Mouse (Mus musculus): Measurements from ENCODE around the gene Rhbdf1.
"Not testable (repeated sequence)": the region's sequence is repeated elsewhere in the genome, so short reads cannot be mapped to it uniquely, and the experiment has no call there.

Gene Rhbdf1

GRCm38 (mm10) chr11:32220607-32221224 lies 1.4 kb downstream of the Rhbdf1 start:
- DNase-seq = no peak

DNA sequence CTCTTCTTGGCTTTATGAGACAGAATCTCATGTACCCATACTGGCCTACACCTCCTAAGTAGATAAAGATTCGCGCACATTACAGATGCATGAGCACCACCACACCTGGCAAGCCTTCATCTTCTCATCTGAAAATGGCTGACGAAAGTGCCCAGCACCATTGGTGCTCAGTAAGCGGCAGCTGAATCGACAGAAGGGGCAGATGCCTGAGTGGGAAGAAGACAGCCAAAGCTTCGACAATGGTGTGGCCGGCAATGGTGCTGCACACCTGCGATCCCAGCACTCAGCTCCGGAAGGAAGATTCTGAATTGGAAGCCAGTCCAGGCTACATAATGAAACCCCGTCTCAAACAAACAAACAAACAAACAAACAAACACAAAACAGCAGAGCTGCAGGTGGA lies 2.8 kb downstream of the Rhbdf1 start:
- no peak for DNase-seq

DNA sequence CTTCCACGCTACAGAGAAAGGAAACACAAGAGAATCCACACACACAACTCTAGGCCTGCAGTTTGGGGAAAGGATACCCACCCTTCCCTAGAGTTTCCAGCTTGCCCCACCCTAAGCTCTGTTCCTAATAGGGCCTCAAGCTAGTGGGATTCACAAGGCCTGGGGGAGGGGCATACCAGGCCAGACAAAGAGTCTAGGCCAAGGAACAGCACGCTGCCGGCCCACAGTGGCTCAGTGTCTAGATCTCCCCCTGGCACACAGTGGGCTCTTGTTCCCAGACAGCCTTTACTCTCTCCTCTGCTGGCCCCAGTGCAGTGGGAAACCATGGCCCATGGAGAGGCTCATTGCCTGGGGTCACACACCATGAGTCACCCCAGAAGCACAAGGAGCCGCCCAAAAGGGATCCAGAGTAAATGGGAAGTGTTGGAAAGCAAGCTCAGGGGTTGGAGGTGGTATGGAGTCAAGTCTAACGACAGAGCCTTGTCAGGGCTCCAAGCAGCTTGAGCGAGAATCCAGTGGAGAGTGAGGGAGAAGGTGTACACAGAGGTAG lies 3.5 kb downstream of the Rhbdf1 start:
- peak; percentile 55 for DNase-seq

- peak; percentile 90 for DNase-seq
Observed at GRCm38 (mm10) chr11:32216851-32217250, 5.2 kb downstream of the Rhbdf1 start.

DNA sequence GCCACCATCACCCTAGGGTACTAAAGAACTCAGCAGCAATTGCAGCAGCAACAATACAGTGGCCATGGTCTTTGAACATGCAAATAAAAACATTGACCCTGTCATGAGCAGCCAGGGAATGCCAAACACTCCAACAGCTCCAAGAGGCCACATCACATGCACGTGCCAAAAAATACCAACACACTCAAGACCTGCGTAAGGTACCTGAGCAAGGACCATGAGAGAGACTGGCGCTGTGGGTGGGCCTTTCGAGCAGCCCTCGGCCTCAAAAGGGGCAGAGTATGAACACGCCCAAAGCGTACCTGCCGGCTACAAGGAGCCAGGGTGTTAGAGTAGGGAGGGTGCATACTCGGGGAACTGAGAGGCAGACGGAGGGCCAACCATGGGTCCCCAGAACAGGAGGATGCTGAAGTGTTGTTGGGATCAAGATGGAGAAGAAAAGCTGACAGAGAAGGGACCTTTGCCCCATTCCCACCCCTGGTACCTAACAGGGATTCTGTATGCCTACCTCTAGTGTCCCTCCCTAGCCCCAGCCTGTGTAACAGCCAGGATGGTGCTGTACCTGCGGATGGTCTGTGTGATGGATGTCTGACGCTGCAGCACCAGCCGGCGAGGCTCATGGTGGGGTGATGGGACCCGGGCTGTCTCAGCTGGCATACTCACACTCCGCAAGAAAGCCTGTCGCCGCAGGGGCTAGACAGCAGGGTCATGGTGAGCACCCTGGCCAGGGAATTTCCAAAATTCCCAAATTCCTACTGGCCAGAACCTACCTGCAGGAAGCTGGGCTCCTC lies 6.5 kb downstream of the Rhbdf1 start:
- DNase-seq = no peak

DNA sequence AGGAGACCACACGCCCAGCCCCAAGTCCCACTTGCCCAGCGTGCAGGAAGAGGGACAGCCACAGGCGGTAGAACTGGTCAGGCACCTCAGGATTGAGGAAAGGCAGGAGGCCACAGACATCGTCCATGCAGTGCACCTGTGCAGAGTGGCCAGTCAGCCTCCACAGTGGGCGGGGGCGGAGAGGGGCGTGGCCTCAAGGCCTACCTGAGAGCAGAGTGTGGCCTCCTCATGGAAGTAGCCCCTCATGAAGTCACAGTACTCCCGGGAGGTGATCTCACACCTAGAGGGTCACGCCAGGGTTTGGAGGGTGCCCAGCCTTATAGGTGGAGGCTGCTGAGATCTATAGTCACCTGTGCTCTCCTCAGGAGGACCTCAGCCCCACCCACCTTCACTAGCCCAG lies 11.5 kb downstream of the Rhbdf1 start:
- no peak for DNase-seq

DNA sequence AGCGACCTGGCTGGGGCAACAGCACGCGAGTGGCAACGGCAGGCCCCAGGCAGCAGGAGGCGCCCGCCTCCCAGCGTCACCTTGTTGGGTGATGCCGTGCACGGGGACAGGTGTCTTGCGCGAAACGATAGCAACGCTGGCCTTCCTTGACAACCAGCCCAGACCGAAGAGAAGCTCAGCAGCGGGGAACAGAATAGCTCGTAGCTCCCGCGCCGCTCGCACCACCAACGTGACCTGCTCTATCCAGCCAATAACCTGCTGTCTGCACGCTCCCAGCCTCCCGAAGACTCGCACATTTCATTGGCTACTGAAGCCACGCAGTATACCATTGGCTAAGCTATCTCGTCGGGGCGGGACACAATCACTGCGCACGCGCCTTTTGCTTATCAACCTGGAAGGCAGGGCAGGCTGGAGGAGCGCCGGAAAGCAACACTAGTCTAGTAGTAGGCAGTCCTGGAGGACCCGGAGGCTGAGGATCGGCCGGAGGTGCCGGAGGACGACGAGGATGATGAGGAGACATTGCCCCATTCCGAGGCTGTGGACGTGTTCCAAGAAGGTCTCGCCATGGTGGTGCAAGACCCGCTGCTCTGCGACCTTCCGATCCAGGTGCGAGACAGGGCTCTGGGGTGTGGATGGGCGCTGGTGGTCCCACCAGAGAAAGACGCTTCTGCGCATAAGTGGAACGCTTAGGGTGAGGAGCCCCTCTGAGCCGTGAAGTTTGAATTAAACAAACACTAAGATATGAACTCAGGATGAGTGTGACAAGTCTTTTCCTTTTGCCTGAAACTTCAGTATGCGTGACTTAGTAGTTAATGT lies 16.8 kb downstream of the Rhbdf1 start, which contains the start of gene Snrnp25:
Snrnp25 (plus strand) TSS at position 358 of the 816 bp plus-strand sequence.
- peak; percentile 99 for DNase-seq

- DNase-seq = no peak
Observed at GRCm38 (mm10) chr11:32201922-32202685, 20.0 kb downstream of the Rhbdf1 start.

DNA sequence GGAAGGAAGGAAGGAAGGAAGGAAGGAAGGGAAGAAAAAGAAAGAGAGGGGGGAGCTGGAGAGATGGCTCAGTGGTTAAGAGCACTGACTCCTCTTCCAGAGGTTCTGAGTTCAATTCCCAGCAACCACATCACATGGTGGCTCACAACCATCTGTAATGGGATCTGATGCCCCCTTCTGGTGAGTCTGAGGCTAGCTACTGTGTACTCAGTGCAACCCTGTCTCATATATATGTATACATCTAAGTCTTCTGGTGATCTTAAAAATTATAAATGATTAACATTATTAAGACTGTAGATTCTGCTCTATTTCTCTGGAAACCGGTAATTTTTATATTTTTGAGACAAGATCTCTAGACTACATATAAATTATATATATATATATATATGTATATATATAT lies 21.1 kb downstream of the Rhbdf1 start:
- not testable (repeated sequence) for DNase-seq

DNA sequence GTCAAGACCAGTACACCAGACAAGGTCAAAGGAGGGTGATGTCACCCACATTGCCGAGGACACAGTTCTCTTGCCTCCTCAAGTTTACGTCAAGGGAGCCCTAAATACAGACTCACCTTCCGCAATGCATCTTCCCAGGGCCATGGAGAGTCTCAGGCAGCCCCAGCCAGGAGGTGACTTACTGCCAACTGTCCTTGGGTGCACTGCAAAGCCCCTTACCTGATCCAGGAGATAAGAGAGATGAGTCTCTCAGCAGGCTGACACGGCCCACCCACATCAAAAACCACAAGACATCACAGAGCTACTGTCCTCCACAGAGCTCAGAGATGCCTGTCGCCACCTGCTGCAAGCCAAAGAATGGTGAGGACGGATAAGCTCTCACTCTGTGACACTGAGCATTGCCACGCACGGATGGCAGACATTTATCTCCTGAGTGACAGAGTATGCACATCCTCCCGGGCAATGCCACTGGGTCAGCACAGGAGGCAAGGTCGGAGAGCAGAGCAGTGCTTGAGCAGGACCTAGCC lies 22.0 kb downstream of the Rhbdf1 start, which contains the start of gene Il9r:
Il9r (minus strand) TSS at position 205 of the 527 bp plus-strand sequence.
- DNase-seq = no peak

- no peak for DNase-seq
Observed at GRCm38 (mm10) chr11:32199230-32199629, 22.9 kb downstream of the Rhbdf1 start.

DNA sequence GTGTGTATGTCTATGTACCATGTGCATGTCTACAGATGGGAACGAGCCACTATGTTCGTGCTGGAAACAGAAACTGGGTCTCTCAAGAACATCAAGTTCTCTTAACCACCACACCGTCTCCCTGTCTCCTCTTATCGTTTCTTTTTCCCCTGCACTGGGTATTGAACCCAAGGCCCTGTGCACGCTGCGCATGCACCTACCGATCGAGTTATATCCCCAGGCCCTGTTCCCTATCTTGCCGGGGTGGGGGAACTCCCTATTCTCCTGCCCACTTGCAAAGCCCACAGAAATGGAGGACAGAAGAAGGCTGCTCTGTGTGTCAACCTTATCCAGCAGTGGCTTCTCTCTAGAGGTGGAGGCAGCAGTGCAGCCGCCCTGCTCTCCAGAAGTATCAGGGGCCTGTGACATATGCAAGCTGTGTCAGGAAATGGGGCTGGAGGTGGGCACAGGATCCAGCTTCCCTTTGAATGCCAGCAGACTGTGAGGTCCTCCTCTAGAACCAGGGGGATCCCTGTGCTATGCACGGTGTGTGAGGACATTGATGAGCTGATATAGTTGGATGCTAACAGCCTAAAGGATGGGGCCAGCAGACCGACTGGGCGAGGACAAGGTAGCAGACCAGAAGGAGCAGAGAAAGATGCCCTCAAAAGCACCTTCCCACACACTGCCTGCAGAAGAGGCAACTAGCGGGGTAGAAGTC lies 23.7 kb downstream of the Rhbdf1 start:
- no peak for DNase-seq

GRCm38 (mm10) chr11:32197766-32198165 lies 24.3 kb downstream of the Rhbdf1 start:
- DNase-seq = no peak

GRCm38 (mm10) chr11:32196727-32197126 lies 25.4 kb downstream of the Rhbdf1 start:
- DNase-seq = no peak

- no peak for DNase-seq
Observed at GRCm38 (mm10) chr11:32195867-32196540, 26.1 kb downstream of the Rhbdf1 start.

DNA sequence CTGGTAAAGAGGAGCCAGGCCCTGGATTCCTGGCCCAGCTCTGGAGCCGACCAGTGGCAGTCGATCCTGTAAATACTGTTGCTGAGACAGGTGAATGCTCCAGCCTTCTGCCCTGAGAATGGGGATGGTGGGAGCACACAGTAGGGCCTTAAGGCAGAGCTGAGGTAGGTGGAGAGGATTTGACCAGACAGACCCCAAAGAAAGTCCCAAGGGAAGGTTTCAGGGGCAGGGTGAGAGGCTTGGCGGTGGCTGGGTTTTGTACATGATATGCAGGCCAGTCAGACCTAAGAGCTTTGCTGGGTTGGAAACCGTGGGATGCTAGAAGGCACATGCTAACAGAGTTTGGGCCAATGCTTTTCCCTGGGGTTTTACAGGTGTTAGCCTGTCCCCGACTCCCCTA lies 27.5 kb downstream of the Rhbdf1 start:
- DNase-seq = no peak

DNA sequence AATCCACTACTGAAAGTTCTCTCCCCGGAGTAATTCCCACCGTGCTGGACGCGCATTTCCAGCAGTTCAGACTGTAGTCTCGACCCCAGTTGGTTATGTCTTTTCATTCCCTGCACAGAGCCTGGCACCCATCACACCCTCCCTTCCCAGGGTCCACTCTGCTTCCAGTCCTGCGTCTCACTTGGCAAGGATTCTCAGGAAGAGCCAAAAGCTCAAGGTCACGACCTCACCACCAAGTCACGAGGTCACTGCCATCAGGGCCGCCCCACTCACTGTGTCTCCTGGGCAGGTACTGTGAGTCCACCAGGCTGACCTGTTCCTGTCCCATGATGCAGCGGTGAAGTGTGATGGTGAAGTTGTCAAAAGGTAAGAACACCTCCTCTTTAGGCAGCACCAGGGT lies 28.0 kb downstream of the Rhbdf1 start:
- no peak for DNase-seq

DNA sequence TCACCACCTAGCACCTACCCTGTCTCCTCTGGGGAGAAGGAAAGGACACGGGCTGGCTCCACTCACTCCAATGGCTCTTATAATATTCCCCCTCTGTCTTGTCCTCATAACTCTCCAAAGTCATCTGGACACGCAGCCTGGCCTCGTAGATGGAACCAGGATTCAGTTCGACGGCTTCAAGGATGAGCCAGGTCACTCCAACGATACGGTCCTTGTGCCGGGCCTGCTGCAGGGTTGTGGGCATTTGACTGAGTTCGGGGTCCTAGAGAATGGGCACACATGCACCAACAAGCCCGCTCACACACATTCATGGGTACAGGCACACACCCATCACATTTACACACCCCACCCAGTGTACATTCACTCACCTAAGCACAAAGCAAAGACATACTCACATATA lies 28.9 kb downstream of the Rhbdf1 start:
- no peak for DNase-seq

DNA sequence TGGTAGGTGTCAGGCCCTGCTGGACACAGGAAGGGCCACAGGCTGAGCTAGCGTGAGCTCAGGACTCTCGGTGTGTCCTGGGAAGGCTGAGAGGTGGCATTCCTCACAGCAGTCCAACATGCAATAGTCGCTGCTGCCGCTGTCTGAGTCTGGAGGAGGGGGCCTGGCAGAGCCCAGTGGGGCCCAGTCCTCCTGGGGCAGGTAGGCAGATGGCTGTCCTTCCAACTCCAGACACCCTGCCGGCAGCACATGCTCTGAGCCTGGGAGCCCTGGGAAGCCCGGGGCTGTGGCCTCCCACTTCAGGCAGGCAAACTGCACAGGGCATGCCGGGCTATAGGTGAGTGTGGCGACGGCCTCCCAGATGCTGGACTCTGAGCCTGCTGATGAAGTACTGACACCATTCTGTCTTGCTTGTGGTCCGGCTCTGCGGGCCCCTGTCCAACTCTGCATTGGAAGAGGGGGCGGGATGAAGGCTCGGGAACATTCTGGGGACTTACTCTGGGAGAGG lies 31.4 kb downstream of the Rhbdf1 start:
- DNase-seq = no peak

DNA sequence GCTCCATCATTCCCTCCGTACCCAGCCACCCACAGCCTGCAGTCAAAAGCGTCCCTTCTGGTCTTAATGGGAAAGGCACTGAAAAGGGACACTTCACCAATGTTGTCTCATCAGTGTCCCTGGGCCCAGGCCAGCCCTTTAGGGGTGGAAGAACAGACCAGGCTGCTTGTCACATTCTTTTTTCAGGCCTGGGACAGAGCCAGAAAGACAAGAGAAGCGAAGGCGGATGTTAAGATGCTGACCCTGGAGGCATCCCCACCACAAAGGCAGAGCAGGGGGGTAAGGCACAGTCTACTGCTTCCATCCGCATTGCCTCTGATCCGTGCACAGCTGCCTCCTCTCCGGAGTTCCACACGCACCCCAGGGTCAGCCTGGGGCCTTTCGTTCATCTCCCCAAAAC lies 32.0 kb downstream of the Rhbdf1 start:
- peak; percentile 13 for DNase-seq

GRCm38 (mm10) chr11:32189434-32189833 lies 32.7 kb downstream of the Rhbdf1 start:
- DNase-seq = no peak
